Mouse (Mus musculus) heart, postnatal 36 days (tissue): ENCODE measurements around the gene 1700003H04Rik. TPM values are rescaled to one million over a fixed set of nuclear protein-coding genes. Genes with fewer than 3 reads are reported as not detected.

ENCODE experiments used
- DNase-seq, 2 experiments: peaks; one replicate each; pipeline ENCODE4 v3.0.0; 2021 to 2022
- intact Hi-C: fragments of 180-260 bp; cut with DNase I; formaldehyde crosslinking; loops from one replicate; pipeline ENCODE4 v1.15.1; 2025
- total RNA-seq, 2 experiments: library from RNA; stranded (reverse); gene quantifications; 2 replicates each; pipeline ENCODE4 v1.2.3; 2021

1700003H04Rik gene
- not detected for total RNA-seq

GRCm38 (mm10) chr3:124581001-124581400 is at the start of gene 1700003H04Rik:
1700003H04Rik (minus strand) TSS chr3:124581101.
- intact Hi-C loops = no loop called here
- no peak for DNase-seq

DNA sequence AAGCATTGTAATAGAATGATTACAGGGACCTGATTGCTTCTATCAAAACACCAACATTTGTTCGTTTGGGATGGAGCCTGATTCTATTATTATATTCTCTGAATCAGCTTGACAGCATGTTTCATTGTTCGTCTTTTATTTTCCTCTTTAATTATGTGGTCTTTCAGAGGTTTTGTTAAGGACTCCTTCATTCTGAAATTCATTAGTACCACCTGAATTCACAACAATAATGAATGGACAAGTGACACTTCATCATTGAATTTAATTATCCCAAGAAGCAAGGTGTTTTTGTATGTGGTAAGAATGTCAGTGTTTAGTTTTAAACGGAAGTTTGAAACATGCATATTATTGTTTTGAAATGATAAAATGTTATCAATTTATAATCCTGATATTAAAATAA is 42.1 kb upstream of the 1700003H04Rik start:
- no peak for DNase-seq
- intact Hi-C loops = no loop called here

GRCm38 (mm10) chr3:124613287-124613686 is 32.4 kb upstream of the 1700003H04Rik start:
- DNase-seq = no peak
- intact Hi-C loops = no loop called here

GRCm38 (mm10) chr3:124609956-124610355 is 29.1 kb upstream of the 1700003H04Rik start:
- DNase-seq = no peak
- intact Hi-C loops = no loop called here

DNA sequence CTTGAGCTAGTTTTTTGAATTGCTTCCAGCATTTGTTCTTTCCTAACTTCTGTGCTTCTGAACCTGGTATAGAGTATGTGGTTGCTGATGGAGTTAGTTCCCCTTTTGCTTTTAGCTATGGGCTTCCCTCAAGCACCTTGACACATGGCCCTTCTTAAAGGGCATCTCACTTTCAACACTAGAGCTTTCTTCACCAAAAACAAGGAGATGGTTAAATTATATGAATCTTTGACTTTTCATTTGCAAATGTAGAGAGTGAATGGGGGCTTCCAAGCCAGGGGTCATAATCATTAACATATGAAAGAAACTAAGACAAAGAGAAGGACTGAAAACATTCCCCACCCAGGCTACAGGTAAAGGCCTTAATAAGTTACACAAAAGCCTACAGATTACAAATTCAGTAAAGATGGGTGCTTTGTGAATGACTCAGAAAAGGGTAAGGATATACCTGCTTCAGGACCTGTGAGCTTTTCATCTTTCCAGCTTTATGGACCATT is 25.2 kb upstream of the 1700003H04Rik start:
- intact Hi-C loops = no loop called here
- DNase-seq = no peak

GRCm38 (mm10) chr3:124605518-124605917 is 24.6 kb upstream of the 1700003H04Rik start:
- no peak for DNase-seq
- intact Hi-C loops = no loop called here

DNA sequence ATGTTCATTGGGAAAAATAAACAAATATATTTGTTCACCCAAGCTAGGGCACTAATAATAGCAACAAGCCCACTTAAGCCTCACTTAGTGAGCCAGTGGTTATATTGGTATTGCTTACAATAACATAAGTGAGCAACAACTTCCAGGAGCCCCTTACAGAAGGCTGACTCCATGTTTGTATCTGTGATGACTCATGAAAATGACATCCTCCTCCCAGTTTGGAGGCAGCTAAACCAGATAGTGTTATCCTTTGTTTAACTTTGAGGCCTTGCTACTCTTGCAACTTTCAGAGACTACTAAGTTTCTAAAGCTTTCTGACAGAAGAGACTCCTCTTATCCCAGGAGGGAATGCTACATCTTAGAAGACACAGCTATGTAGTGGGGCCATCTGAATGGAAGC is 16.9 kb upstream of the 1700003H04Rik start:
- intact Hi-C loops = no loop called here
- DNase-seq = no peak

GRCm38 (mm10) chr3:124587534-124587933 is 6.6 kb upstream of the 1700003H04Rik start:
- DNase-seq = no peak
- intact Hi-C loops = no loop called here

GRCm38 (mm10) chr3:124585761-124586160 is 4.9 kb upstream of the 1700003H04Rik start:
- DNase-seq = no peak
- intact Hi-C loops = no loop called here

GRCm38 (mm10) chr3:124557317-124557716 is 23.6 kb downstream of the 1700003H04Rik start:
- no peak for DNase-seq
- intact Hi-C loops = no loop called here

DNA sequence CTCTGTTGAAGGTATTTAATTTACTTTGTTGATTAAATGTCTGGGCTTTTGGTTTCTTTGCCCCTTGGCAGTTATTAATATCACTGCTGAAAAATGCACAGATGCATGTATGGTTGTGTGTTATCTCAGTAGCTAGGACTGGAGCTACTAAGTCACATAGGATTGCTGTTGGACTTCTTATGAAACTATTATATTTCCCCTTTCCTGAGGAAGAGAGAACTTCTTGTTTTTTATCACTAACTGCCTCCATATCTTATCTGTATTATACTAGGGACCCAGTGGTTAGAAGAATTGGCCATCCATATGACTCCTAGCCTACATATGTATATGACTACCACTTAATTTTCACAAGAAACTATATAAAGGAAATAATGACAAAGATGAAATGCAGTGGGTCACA is 24.9 kb downstream of the 1700003H04Rik start:
- no peak for DNase-seq
- intact Hi-C loops = no loop called here

DNA sequence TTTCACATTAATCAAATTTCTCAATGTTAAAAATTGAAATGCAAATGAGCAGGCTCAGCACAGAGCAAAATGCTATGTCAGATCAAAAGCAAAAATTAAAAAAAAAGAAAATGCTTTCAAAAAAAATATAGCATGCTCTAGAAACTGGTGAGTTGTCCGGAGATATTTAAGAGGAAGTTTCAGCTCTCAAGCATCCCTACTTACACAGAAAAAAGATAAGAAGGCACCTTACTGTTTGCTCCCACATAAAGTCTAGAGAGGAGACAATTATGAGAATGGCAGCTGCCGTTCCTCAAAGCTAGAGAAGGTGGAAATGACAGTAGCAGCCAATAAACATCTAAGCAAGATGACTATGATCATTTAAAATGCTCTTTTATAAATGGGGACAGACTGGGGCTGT is 25.8 kb downstream of the 1700003H04Rik start:
- no peak for DNase-seq
- intact Hi-C loops = no loop called here

DNA sequence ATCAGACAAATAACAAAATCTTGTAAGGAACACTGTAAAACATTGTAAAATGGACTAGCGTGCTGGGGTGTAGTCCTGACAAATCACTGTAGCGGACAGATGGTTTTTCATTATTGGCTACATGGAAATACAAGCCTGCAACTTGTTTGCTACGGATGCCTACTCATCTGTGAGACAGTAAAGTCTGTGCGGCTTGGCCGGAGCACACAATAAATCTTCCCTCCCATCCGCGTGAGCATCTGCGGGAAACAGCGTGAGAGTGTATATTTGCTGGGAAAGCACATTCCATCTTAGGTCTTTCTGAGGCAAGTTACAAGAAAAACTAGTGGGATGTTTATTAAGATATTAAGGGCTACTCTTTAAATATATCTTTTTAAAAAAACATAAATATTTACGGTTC is 32.0 kb downstream of the 1700003H04Rik start:
- DNase-seq = no peak
- intact Hi-C loops = no loop called here

- DNase-seq = no peak
These were observed 42.6 kb downstream of the 1700003H04Rik start for GRCm38 (mm10) chr3:124538260-124538659.

GRCm38 (mm10) chr3:124536602-124537001 is 44.3 kb downstream of the 1700003H04Rik start:
- intact Hi-C loops = no loop called here
- no peak for DNase-seq

More at GRCm38 (mm10) chr3:124538260-124538659, 42.6 kb downstream of the 1700003H04Rik start:
- intact Hi-C loops = no loop called here

DNA sequence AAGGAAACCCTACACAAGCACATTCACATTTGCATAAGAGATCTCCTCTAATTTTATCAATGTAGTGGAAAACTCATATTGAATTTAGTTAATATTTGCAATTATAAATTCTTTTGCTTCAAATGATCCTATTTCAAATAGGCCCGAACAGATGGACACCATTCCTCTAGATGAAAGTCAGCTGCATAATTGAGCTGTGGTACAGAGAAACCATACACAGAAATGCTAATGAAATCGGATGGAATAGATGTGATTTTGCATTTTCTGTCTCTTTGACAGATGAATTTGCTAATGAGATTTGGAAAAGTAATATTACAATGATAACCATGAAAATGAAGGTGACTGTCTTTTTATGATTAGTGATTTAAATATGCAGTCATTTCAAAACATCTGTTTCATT is 62.1 kb downstream of the 1700003H04Rik start:
- intact Hi-C loops = no loop called here
- DNase-seq = no peak

Other genes starting within 250 kb of the 1700003H04Rik start
- not detected for gene 1700006A11Rik, start 155.1 kb downstream of the 1700003H04Rik start, total RNA-seq